Mouse (Mus musculus) G1E-ER4 (cell line): ENCODE data around the gene Egfl7. TPM values are rescaled to one million over a fixed set of nuclear protein-coding genes. Genes with fewer than 3 reads are reported as not detected.

Source experiments
- GATA1 ChIP-seq: IDR thresholded peaks from one replicate; pipeline ENCODE4 v1.8.0; 2012; ENCODE audit warnings: low read length, inconsistent platforms
- polyA plus RNA-seq: library from polyadenylated mRNA; stranded (reverse); fragments of >175 nt; gene quantifications from 2 replicates; pipeline ENCODE4 v1.2.3, GENCODE M21; 2012

Gene Egfl7
- polyA plus RNA-seq, 1 experiment: 170 TPM

DNA sequence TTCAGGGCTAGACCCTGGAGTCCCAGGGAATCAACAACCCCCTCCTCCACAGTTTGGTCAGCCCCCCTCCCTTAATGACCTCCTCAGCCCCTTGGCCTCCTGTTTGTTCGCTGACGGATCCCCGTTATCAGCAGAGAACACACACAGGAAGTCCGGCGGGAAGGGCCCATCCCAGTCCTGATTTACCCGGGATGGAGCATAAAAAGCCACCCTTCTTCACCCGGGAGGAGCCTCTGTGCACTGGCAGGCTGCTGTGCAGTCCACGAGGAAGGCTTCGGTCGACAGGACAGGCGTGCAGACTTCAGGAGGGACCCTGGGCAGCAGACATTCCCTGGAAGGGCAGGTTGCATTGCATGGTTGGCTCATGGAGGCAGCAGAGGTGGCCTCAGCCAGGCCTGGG lies 3.8 kb downstream of the Egfl7 start:
- no peak for TF ChIP-seq GATA1

DNA sequence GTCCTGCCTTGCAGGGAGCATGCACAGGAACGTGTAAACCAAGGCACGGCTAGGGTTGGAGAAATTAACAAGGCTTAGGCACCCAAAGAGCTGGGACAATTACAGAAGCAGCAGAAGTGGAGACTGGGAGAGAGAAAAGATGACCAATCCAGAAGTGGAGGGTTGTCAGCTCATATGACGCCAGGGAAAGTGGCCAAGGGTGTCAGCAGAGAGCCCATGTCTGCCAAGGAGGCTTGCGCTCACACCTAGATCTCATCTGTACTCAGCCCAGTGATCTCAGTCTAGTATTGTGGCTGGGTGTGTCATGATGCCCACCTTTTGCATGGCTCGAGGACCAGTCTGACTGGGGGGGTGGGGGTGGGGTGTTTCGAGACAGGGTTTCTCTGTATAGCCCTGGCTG lies 5.9 kb downstream of the Egfl7 start:
- TF ChIP-seq GATA1: no peak

- TF ChIP-seq GATA1: no peak
Measured at GRCm38 (mm10) chr2:26586294-26587043, 6.7 kb downstream of the Egfl7 start, which contains the start of gene Gm20532. Gm20532 (plus strand) TSS chr2:26586639.

GRCm38 (mm10) chr2:26587044-26587405 lies 7.2 kb downstream of the Egfl7 start:
- TF ChIP-seq GATA1: no peak

DNA sequence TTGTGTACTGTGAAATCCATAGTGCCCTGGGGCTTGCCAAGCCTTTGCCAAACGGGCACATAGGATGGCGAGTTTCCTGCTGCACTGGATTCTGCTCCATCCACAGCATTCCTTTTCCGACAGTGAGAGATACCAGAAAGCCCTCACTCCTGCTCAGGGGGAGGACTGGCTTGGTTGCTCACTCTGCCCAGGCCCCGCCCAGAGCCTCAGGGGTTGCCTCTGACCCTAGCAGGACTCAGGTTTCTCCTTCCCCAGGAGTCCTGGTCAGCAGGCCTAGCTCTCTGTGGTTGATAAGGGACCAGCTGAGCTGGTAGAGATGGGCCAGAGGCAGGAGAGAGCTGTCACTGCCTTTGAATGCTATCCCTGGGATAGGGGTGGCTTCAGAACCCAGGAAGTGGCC lies 8.8 kb downstream of the Egfl7 start:
- no peak for TF ChIP-seq GATA1

DNA sequence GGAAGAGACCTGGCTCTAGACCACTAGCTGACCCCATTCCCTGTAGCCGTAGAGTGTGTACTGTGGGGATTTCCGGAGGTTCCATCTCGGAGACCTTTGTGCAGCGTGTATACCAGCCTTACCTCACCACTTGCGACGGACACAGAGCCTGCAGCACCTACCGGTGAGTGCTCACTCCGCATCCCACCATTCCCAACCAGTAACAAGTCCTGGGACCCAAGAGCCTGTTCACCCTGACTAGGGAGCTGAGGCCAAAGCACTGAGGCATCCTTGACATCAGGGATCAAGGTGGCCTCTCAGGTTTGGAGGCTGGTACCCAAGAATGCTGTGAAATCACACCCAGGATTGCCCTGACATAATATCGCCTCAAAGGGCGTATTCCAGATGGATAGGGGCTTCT lies 9.5 kb downstream of the Egfl7 start:
- no peak for TF ChIP-seq GATA1

DNA sequence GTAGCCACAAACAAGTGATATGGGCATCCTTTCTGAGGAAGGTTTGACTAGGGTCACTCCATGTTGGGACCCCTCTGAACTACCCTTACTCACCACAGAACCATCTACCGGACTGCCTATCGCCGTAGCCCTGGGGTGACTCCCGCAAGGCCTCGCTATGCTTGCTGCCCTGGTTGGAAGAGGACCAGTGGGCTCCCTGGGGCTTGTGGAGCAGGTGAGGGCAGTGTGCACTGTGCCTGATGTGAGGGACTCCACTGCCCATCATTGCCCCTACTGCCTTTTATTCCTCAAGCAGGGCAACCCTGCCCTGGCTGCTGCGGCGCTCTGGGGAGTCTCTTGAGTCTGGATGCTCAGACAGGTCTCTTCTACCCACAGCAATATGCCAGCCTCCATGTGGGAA lies 10.5 kb downstream of the Egfl7 start:
- no peak for TF ChIP-seq GATA1

DNA sequence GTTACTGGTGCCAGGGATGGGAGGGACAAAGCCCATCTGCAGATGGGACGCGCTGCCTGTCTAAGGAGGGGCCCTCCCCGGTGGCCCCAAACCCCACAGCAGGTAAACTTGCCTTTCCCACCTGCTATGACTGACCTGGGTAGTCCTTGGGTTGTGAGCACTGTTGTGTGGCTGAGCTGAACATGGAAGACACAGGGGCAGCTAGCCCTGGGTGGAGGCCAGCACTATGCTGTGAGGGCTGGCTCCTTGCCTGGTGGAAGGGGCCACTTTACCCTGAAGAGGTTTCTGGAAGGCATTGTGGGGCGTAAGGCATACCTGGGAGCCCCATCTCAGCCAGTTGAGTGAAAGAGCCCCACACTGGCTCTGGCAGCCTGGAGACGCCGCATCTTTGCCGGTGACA lies 11.1 kb downstream of the Egfl7 start:
- no peak for TF ChIP-seq GATA1

- TF ChIP-seq GATA1: no peak
Measured at GRCm38 (mm10) chr2:26591416-26591815, 11.6 kb downstream of the Egfl7 start.

DNA sequence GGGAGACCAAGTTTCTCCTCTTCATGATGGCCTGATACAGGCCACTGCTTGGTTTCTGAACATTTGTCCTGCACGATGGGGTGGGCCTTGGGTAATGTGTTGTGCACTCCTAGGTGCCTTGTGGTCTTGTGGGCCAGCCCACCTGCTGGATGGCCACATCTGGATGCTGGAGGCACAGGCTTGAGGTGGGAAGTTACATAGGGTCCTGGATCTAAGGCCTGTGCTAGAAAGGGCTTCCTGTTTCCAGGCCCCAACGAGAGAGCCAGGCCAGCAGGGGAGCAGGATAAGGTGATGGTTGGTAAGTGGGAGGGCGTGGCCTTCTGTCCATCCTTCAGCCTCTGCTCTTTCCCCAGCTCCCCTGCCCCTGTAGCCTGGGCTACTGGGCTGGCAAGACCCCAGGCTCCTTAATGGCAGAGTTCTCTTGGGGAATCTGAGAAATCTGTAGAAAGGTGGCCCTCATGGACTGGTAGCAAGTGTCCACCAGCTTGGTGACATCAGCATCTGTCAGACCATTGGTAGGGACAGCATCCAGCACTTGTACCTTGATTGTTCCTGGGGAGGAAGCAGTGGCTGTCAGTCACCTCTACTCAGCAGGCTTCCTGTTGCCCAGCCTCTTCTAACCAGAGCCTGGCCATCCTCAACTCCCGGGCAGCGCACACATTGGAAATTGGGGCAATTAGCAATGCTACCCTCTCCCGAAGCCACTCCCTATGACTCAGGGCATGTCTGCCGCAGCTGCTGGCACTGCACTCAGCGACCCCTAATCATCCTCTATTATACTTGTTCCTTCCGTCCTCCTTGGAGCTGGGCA lies 13.6 kb downstream of the Egfl7 start:
- no peak for TF ChIP-seq GATA1

GRCm38 (mm10) chr2:26594022-26594346 lies 14.2 kb downstream of the Egfl7 start:
- TF ChIP-seq GATA1: no peak

GRCm38 (mm10) chr2:26594461-26594933 lies 14.7 kb downstream of the Egfl7 start:
- no peak for TF ChIP-seq GATA1

GRCm38 (mm10) chr2:26594934-26595724 lies 15.3 kb downstream of the Egfl7 start:
- no peak for TF ChIP-seq GATA1

- no peak for TF ChIP-seq GATA1
Measured at GRCm38 (mm10) chr2:26595725-26596435, 16.1 kb downstream of the Egfl7 start.

GRCm38 (mm10) chr2:26596898-26597297 lies 17.1 kb downstream of the Egfl7 start:
- no peak for TF ChIP-seq GATA1
